26 mouse cellular contexts compared by ENCODE assay signal in genomic region chr8:84963952-84964351, GRCm38 (mm10). TPM values are rescaled to one million over a fixed set of nuclear protein-coding genes. Genes with fewer than 3 reads are reported as not detected.
A peak's percentile ranks its signal among the peaks of the same experiment; 100 is the strongest.
DNase-seq lines count a peak whose midpoint lies in the region; ATAC-seq and TF ChIP-seq lines count a peak whose summit lies in the region.
"Had no signal": no experiment of that assay in that cellular context is flagged by ENCODE, and none has a peak within 500 bp of the region (broad histone marks: within the 10 kb centered on the region; RNA-seq: fewer than 3 reads in every experiment).

No protein-coding gene starts in this region.

- no peaks in the 10 kb centered on the region for H3K36me3 ChIP-seq in embryonic facial prominence, embryonic 11.5 days (replicated peaks; ENCODE audit: control insufficient read depth, insufficient read depth, low read depth, low read length)
- peaks cover 47% of the 10 kb centered on the region for H3K36me3 ChIP-seq in embryonic facial prominence, embryonic 10.5 days (replicated peaks)
- 0 out of 2 replicates have a peak, but pooled peaks cover 4% of the 10 kb centered on the region for H3K36me3 ChIP-seq in kidney, postnatal 0 days (ENCODE audit: insufficient read depth, low read length)
- H3K36me3 ChIP-seq in liver, embryonic 15.5 days (replicated peaks), result peaks cover 52% of the 10 kb centered on the region

- peaks cover 2% of the 10 kb centered on the region; the same call in 1 of the 2 replicates for H3K4me1 ChIP-seq in embryonic facial prominence, embryonic 11.5 days (ENCODE audit: control insufficient read depth, insufficient read depth, low read length)
- peaks cover 40% of the 10 kb centered on the region for H3K4me1 ChIP-seq in embryonic facial prominence, embryonic 10.5 days
- peaks cover 22% of the 10 kb centered on the region for H3K4me1 ChIP-seq in kidney, postnatal 0 days (replicated peaks; ENCODE audit: insufficient read depth, low read length)
- peaks cover 49% of the 10 kb centered on the region for H3K4me1 ChIP-seq in liver, embryonic 15.5 days (replicated peaks)

- H3K27me3 ChIP-seq in embryonic facial prominence, embryonic 11.5 days (ENCODE audit: control insufficient read depth, insufficient read depth, low read length), result no peaks in the 10 kb centered on the region
- H3K27me3 ChIP-seq in embryonic facial prominence, embryonic 10.5 days (replicated peaks; ENCODE audit: low read depth, poor library complexity, severe bottlenecking), result no peaks in the 10 kb centered on the region
- H3K27me3 ChIP-seq in kidney, postnatal 0 days (ENCODE audit: insufficient read depth, low read length), result no peaks in the 10 kb centered on the region
- no peaks in the 10 kb centered on the region for H3K27me3 ChIP-seq in liver, embryonic 15.5 days
- H3K27me3 ChIP-seq: forebrain, embryonic 13.5 days; heart, embryonic 13.5 days; midbrain, embryonic 12.5 days; Patski had no signal

- H3K4me2 ChIP-seq in embryonic facial prominence, embryonic 11.5 days (ENCODE audit: low read depth, low read length), result no peak overlapping the region
- no peak overlapping the region for H3K4me2 ChIP-seq in kidney, postnatal 0 days (ENCODE audit: low read length)
- peak overlapping the region; percentile 99 for H3K4me2 ChIP-seq in liver, embryonic 15.5 days
- H3K4me2 ChIP-seq: forebrain, embryonic 13.5 days; midbrain, embryonic 12.5 days had no signal

- no peaks in the 10 kb centered on the region for H3K9me3 ChIP-seq in embryonic facial prominence, embryonic 11.5 days (replicated peaks; ENCODE audit: control insufficient read depth, low read length)
- H3K9me3 ChIP-seq in embryonic facial prominence, embryonic 10.5 days, result no peaks in the 10 kb centered on the region
- no peaks in the 10 kb centered on the region for H3K9me3 ChIP-seq in kidney, postnatal 0 days (replicated peaks; ENCODE audit: low read length)
- no peaks in the 10 kb centered on the region for H3K9me3 ChIP-seq in liver, embryonic 15.5 days (replicated peaks)
- H3K9me3 ChIP-seq: forebrain, embryonic 13.5 days; heart, embryonic 13.5 days; midbrain, embryonic 12.5 days had no signal

- no peak overlapping the region for H3K27ac ChIP-seq in embryonic facial prominence, embryonic 11.5 days (replicated peaks; ENCODE audit: low read depth, low read length)
- H3K27ac ChIP-seq in embryonic facial prominence, embryonic 10.5 days (replicated peaks), result no peak overlapping the region
- no peak overlapping the region for H3K27ac ChIP-seq in kidney, postnatal 0 days
- H3K27ac ChIP-seq in liver, embryonic 15.5 days (replicated peaks), result no peak overlapping the region
- H3K27ac ChIP-seq: forebrain, embryonic 13.5 days; heart, embryonic 13.5 days; midbrain, embryonic 12.5 days had no signal

- no peak overlapping the region for H3K9ac ChIP-seq in embryonic facial prominence, embryonic 11.5 days (replicated peaks; ENCODE audit: low read length)
- no peak overlapping the region for H3K9ac ChIP-seq in kidney, postnatal 0 days (ENCODE audit: low read depth, low read length)
- H3K9ac ChIP-seq in liver, embryonic 15.5 days, result no peak overlapping the region
- H3K9ac ChIP-seq: forebrain, embryonic 13.5 days; heart, embryonic 13.5 days; midbrain, embryonic 12.5 days had no signal

- TF ChIP-seq CTCF in kidney, postnatal 0 days (IDR thresholded peaks at IDR 0.05; ENCODE audit: low read depth), result peak; percentile 18; the same call in 1 of the 2 replicates

- WGBS in embryonic facial prominence, embryonic 11.5 days, result 85% methylated on average over 4 of the region's 4 CpGs
- WGBS in embryonic facial prominence, embryonic 10.5 days, result 87% methylated on average over 4 of the region's 4 CpGs
- WGBS in kidney, postnatal 0 days, result 90% methylated on average over 4 of the region's 4 CpGs
- 71% methylated on average over 4 of the region's 4 CpGs for WGBS in liver, embryonic 15.5 days (ENCODE audit: insufficient replicate concordance)

- ATAC-seq in embryonic facial prominence, embryonic 11.5 days (replicated peaks; ENCODE audit: insufficient number of reproducible peaks, low FRiP score, low TSS enrichment, low read depth), result no peak
- no peak for ATAC-seq in kidney, postnatal 0 days (replicated peaks; ENCODE audit: low FRiP score, low read depth)
- no peak for ATAC-seq in liver, embryonic 15.5 days (ENCODE audit: insufficient read depth)
- ATAC-seq: activated CD4-positive, CD25-positive, alpha-beta regulatory T cell, adult 4 months; forebrain, embryonic 13.5 days; Patski had no signal

- no peak for DNase-seq in embryonic facial prominence, embryonic 11.5 days (ENCODE audit: low spot score)
- DNase-seq in embryonic facial prominence, embryonic 10.5 days (ENCODE audit: low spot score), result no peak
- no peak for DNase-seq in kidney, postnatal 0 days (ENCODE audit: low spot score)
- DNase-seq in kidney, postnatal 4 days, result no peak
- peak; percentile 26 for DNase-seq in A20 (ENCODE audit: low read depth, low spot score)
- no peak for DNase-seq in urinary bladder, postnatal 10 days (ENCODE audit: low spot score)
- no peak for DNase-seq in right cerebral cortex, adult 2 months (ENCODE audit: low spot score in 2 of 2)
- DNase-seq: adrenal gland, postnatal 14 days; cerebellum, adult 9-11 months; embryo, embryonic 11 days; gastrocnemius, postnatal 10 days; heart, adult 11 months; kidney, adult 8-10 months; lung, postnatal 10 days; thymus, postnatal 36 days had no signal

- H3K4me3 ChIP-seq in embryonic facial prominence, embryonic 11.5 days (ENCODE audit: low read depth, low read length), result peak overlapping the region; percentile 5; the same call in 1 of the 2 replicates
- H3K4me3 ChIP-seq in embryonic facial prominence, embryonic 10.5 days, result no peak overlapping the region
- no peak overlapping the region for H3K4me3 ChIP-seq in kidney, postnatal 0 days (replicated peaks; ENCODE audit: low read depth, low read length)
- H3K4me3 ChIP-seq in liver, embryonic 15.5 days (replicated peaks), result peak overlapping the region; percentile 85; the same call in 1 of the 2 replicates
- H3K4me3 ChIP-seq: forebrain, embryonic 13.5 days; midbrain, embryonic 12.5 days; myocyte had no signal

RNA-seq across cellular contexts. Expression of gene Gm49661, which starts 5.3 kb away (rescaled TPM):
- not detected in 2 replicates for polyA plus RNA-seq in embryonic facial prominence, embryonic 11.5 days (2014; fragmentation: Nextera tagmentation; extraction: Ambion mirVana)
- polyA plus RNA-seq in embryonic facial prominence, embryonic 10.5 days (2016; fragmentation: Nextera tagmentation; extraction: Ambion mirVana), result not detected in 2 replicates
- polyA plus RNA-seq in kidney, postnatal 0 days (2015; fragmentation: Nextera tagmentation; extraction: Ambion mirVana), result not detected in 2 replicates
- polyA plus RNA-seq in liver, embryonic 15.5 days (2015; fragmentation: Nextera tagmentation; extraction: Ambion mirVana), result not detected in 2 replicates
- polyA plus RNA-seq: activated CD4-positive, CD25-positive, alpha-beta regulatory T cell, adult 4 months; brain, embryonic 14.5 days; forebrain, embryonic 13.5 days; heart, embryonic 13.5 days; limb, embryonic 14.5 days; midbrain, embryonic 12.5 days; myocyte; neural tube, embryonic 14.5 days had no signal

RNA-seq across cellular contexts. Expression of gene Prdx2, which starts 5.4 kb away (rescaled TPM):
- polyA plus RNA-seq in embryonic facial prominence, embryonic 11.5 days (2014; fragmentation: Nextera tagmentation; extraction: Ambion mirVana), result 1,219 and 1,316 TPM in 2 replicates
- polyA plus RNA-seq in embryonic facial prominence, embryonic 10.5 days (2016; fragmentation: Nextera tagmentation; extraction: Ambion mirVana), result 1,193 and 1,272 TPM in 2 replicates
- polyA plus RNA-seq in kidney, postnatal 0 days (2015; fragmentation: Nextera tagmentation; extraction: Ambion mirVana), result 729 and 747 TPM in 2 replicates
- polyA plus RNA-seq in liver, embryonic 15.5 days (2015; fragmentation: Nextera tagmentation; extraction: Ambion mirVana), result 1,960 and 2,082 TPM in 2 replicates

RNA-seq across cellular contexts. Expression of gene Rnaseh2a, which starts 5.6 kb away (rescaled TPM):
- 109 and 137 TPM in 2 replicates for polyA plus RNA-seq in embryonic facial prominence, embryonic 11.5 days (2014; fragmentation: Nextera tagmentation; extraction: Ambion mirVana)
- polyA plus RNA-seq in embryonic facial prominence, embryonic 10.5 days (2016; fragmentation: Nextera tagmentation; extraction: Ambion mirVana), result 147 and 148 TPM in 2 replicates
- 101 and 103 TPM in 2 replicates for polyA plus RNA-seq in kidney, postnatal 0 days (2015; fragmentation: Nextera tagmentation; extraction: Ambion mirVana)
- polyA plus RNA-seq in liver, embryonic 15.5 days (2015; fragmentation: Nextera tagmentation; extraction: Ambion mirVana), result 101 TPM in 2 replicates

RNA-seq across cellular contexts. Expression of gene Junb, which starts 14.6 kb away (rescaled TPM):
- polyA plus RNA-seq in embryonic facial prominence, embryonic 11.5 days (2014; fragmentation: Nextera tagmentation; extraction: Ambion mirVana), result 5.4 and 6.2 TPM in 2 replicates
- 6.6 and 6.7 TPM in 2 replicates for polyA plus RNA-seq in embryonic facial prominence, embryonic 10.5 days (2016; fragmentation: Nextera tagmentation; extraction: Ambion mirVana)
- polyA plus RNA-seq in kidney, postnatal 0 days (2015; fragmentation: Nextera tagmentation; extraction: Ambion mirVana), result 22.7 and 27.7 TPM in 2 replicates
- polyA plus RNA-seq in liver, embryonic 15.5 days (2015; fragmentation: Nextera tagmentation; extraction: Ambion mirVana), result 18.2 and 22.1 TPM in 2 replicates

RNA-seq across cellular contexts. Expression of gene Rtbdn, which starts 17.2 kb away (rescaled TPM):
- polyA plus RNA-seq in embryonic facial prominence, embryonic 11.5 days (2014; fragmentation: Nextera tagmentation; extraction: Ambion mirVana), result not detected in 2 replicates
- polyA plus RNA-seq in embryonic facial prominence, embryonic 10.5 days (2016; fragmentation: Nextera tagmentation; extraction: Ambion mirVana), result 0.36 and 0.91 TPM in 2 replicates
- 0.09 TPM in 1 of 2 replicates, not detected in the other for polyA plus RNA-seq in kidney, postnatal 0 days (2015; fragmentation: Nextera tagmentation; extraction: Ambion mirVana)
- polyA plus RNA-seq in liver, embryonic 15.5 days (2015; fragmentation: Nextera tagmentation; extraction: Ambion mirVana), result 0.18 and 0.40 TPM in 2 replicates
- polyA plus RNA-seq: activated CD4-positive, CD25-positive, alpha-beta regulatory T cell, adult 4 months; large intestine, adult 2 months; limb, embryonic 14.5 days; myocyte had no signal

Comparison
In these comparisons a context has a peak if more than half of its experiments do, and no peak if none do; other contexts are left out.
1. H3K4me3 ChIP-seq: peak in embryonic facial prominence, embryonic 11.5 days (single experiment) and liver, embryonic 15.5 days (single experiment); none in embryonic facial prominence, embryonic 10.5 days (single experiment) and kidney, postnatal 0 days (single experiment).